Mouse (Mus musculus): Measurements from ENCODE around the gene Gm45844.
"Not testable (repeated sequence)": the region's sequence is repeated elsewhere in the genome, so short reads cannot be mapped to it uniquely, and the experiment has no call there.

Gm45844 gene

DNA sequence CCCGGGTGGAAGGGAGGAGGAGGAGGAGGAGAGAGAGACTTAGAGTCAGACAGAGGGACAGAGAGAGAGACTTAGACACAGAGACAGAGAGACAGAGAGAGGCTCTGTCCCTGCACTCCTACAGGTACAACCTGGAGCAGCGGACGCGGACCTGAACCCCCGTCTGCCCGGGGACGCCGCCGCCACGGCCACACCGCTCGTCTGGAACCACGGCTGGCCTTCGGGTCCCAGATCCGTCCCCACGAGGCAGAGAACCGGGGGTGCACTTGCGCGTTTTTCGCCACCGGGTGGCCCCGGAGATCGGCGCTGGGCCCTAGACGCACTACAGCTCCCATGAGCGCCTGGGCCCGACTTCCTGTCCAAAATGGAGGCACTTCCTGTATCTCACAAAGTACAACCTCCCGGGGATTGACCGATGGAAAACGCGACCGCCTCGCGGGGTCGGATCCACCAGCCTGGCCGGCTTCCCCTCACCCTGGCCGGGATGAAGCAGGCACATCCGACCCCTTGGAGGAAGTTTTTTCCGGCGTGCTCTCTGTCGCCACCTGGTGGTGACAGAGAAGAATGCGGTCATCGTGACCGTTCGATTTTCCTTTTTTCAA, at the start of gene Gm45844:
Gene Gm45844, minus strand, starts transcription at position 324 of the 602 bp plus-strand sequence.
- peak; percentile 93 to 95 for DNase-seq (ENCODE audit: low spot score in 2 of 2)

DNA sequence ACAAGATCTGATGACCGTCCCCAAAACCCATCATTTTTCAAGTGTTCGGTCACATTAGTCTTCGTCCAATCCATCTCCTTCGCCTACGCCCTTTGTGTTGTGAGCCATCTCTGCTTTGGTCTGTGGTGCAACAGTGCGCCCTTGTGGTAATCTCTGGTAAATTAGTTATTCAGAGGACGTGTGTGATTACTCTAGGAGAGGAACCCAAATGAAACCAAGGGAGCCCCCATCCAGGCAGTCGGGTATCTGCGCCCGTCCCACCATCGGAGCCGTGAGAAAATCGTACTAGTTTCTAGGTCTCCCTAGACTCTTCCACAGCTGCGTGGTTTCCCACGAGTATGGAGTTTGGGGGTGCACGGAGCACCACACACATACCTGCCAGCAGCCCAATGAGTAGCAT, 17.5 kb upstream of the Gm45844 start:
- DNase-seq (ENCODE audit: low spot score in 2 of 2): peak; percentile 69 to 70

DNA sequence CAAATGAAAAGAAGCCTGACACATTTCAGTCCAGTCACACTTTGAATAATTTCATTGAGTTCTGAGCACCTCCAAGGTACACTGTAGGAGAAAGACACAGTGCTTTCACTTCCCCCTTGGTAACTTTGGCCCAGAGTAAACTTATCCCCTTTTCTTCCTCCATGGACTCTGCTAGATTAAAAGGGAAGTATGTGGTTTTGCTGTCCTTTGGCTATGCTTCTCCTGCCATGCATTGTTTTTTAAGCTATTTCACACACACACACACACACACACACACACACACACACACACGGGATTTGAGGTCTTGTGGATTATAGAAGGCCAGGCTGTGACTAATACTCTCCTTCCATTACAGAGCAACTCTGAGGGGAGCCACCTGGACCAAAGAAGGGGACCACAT, 3.3 kb upstream of the Gm45844 start:
- no peak for DNase-seq (ENCODE audit: low spot score in 2 of 2)

DNA sequence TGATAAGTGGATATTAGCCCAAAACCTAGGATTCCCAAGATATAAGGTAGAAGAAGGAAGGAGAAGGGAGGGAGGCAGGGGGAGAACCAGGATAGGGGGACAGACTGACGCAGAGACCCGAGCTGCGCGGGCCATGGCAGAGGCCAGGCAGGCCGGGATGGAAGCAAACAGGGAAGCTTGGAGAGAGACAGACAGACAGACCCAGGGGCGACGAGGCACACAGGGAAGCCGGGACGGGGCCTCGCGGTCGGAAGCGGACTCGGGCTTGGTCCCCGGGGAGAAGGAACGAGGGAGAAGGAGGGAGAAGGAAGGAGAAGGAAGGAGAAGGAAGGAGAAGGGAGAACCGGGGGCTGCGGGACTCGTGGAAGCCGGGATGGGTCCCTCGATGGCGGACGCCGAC, 533 bp downstream of the Gm45844 start:
- peak; percentile 48 to 49 for DNase-seq (ENCODE audit: low spot score in 2 of 2)

DNA sequence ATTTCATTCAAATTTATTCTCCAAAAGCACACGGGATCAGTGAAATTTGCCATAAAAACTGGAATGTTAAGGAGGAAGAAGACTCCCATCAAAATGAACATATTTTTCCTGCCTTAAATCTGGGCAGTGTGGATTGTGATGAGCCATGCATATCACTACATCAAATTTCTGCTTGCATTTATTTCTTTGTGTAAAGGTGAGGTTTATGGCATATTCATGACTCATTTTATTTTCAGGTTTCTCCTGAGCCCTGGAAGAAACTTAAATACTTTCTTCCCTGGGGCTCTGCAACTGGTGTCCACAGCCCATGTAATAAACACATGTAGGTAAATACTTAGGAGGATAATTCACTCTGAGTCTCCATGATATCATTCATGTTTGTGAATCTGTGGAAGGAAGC, 30.9 kb downstream of the Gm45844 start, which contains the start of gene Vmn2r29:
Gene Vmn2r29, minus strand, starts transcription at position 101 of the 400 bp plus-strand sequence.
- not testable (repeated sequence) for DNase-seq (ENCODE audit: low spot score in 2 of 2)

DNA sequence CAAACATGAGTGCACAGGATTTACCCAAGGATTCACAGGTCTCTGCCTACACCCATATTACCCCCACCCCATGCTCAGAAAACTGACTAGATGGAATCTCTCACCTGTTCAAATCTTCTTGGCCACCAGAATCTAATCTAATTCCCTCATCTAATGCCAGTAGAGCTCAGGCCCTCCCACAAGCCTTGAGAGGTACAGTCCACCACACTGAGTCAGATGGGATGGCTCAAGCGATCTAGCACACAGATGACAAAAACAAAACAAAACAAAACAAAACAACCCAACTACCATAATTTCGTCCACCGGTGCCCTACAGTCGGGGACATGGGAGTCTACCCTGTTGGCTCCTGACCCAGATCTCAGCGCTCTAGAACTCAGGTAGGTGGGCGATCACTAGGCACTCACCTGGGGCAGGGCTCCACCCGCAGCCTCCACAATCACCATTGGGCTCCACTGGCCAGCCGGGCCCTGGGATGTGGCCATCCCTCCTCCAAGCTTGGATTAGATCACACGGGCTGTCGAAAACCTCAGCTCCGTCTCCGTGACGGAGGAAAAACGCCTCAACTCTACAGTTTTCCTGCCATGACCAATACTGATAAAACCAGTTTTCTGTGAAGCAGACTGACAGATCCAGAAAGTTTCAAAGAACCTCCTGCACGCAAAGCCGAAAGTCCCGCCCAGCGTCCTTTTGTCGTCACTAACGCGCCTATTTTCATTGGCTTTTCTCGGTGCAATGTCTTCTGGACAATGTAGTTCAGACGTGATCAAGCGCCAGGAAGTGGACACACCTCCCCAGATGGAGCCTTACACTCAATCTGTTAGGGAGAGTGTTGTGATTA, 68.6 kb downstream of the Gm45844 start, which contains the start of gene Zfp772:
Gene Zfp772, minus strand, starts transcription at position 686 of the 839 bp plus-strand sequence.
- DNase-seq (ENCODE audit: low spot score in 2 of 2): peak; percentile 57 to 68

DNA sequence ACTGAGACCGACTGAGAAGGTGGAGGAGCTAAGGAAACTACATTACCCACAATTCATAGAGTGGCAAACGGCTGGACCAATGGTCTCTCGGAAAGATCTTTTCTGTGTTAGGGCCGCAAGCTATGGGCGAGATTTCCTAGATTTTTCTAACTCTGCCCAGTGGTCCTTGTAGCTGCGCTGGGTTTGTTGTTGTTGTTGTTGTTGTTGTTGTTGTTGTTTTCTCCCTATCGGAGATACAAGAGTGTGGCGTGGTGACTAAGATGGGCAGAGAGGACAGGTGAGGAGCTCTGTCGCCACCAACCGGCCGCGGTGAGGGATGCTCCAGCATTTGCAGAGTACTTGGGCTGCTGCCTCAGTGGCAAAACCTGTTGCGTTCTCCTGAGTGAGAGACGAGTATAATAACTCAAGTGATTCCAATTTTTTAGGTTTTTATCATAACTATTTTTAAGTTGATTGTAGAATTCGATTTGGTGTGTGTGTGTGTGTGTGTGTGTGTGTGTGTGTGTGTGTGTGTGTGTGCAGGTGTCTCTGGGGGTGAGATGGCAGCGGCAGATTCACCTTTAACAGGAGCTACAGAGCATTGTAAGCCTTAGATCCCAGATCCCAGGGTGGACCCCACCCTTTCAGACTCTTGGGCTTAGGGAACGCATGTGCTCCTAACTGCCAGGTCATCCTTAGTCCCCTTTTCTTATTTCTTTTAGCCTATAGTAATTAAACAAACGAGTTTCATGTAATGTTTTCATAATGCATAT, 89.7 kb downstream of the Gm45844 start:
- peak; percentile 86 to 88 for DNase-seq (ENCODE audit: low spot score in 2 of 2)

DNA sequence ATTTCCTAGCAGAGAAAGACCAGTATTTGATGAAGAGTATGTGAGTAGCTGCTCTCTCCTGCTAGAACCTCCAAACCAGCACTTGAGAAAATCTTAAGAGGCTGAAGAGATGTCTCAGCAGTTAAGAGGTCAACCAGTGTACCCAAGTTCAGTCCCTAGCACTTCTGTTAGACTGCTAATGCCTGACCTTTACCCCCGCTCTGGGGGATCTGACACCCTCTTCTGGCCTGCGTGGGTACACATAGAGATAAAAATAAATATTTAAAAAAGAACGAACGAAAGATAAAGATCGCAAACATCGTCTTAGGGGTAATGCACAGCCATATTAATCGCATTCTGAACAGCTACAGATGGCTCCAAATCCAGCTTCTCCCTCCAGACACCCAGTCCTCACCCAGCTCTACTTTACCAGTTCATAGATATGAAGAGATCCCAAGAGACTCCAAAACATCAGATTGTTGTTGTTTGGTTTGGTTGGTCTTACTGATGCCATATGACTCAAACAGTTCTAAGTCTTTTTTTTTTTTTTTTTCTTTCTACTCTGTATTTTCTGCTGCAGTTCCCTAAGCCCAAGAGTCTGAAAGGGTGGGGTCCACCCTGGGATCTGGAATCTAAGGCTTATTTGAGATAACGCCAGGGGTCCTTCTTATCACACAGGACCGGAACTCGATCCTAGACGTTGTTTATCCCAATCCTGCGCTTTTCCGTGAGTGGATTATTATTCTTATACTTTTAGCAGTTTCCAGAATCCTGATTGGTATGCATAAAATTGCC, 90.5 kb downstream of the Gm45844 start:
- no peak for DNase-seq (ENCODE audit: low spot score in 2 of 2)

DNA sequence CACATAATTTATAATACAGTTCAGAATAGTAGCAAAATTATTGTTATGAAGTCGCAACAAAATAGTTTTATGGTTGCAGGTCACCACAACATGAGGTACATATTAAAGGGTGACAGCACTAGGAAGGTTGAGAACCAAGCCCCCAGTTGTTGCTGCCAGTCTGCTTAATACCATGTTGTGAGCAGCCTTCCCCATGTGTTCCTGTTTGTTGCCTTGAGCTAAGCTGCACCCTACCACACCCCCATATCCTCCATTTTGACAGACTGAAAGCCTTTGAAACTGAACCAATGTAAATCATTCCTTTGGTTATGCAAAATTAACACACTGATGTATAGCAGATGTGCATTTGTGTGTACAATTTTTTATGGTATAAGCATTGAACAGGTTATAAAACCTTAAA, 92.2 kb downstream of the Gm45844 start:
- DNase-seq (ENCODE audit: low spot score in 2 of 2): no peak

DNA sequence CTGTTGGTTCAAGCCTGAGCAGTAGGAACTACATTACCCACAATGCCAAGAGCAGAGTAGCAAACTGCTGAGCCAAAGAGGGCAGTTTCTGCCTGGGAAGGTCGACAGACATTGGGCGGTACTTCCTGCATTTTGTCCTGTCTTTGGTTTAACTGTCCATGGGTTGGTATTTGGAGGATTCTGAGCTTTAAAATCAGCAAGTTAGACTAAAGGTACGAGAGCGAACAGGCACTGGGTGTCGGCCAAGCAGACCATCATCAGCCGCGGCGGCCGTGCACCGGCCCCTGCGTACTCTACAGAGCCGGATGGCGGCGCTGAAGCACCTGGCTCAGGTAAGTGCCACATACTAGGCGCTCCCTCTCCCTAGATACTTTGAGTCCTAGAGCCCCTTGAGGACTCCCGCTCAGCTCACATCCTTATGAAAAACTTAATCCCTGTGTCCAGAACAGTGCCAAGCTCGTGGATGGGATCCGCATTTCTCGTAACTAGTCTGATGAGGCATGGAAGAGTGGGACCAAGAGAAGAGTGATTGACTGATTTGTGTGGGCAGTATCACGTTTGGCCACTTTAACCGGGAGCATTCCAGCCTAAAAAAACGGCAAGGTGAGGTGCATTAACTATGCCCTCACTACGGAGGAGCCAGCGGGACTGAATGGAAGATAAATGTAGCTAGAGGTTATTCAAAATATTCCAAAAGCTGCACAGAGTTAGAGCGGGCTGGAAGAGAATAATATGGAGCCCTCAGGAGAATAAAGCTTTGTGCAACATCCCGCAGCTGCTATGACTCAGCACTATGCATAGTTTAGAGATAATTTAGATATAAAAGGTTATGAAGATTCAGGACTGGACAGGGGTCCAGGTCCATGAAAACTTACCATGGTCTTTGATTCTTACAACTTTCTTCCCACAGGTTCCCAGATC, 106.6 kb downstream of the Gm45844 start, which contains the start of gene Zfp418:
Gene Zfp418, plus strand, starts transcription at position 104 of the 921 bp plus-strand sequence.
- peak; percentile 79 to 86 for DNase-seq (ENCODE audit: low spot score in 2 of 2)

All from right cerebral cortex, postnatal 10 days (tissue).